In genomic region chr5:35907633-35908426, GRCm38 (mm10) we compare ENCODE assay signal across 9 mouse cellular contexts. TPM values are rescaled to one million over a fixed set of nuclear protein-coding genes. Genes with fewer than 3 reads are reported as not detected.
DNase-seq lines count a peak whose midpoint lies in the region; ATAC-seq lines count a peak whose summit lies in the region.
"Had no signal": no experiment of that assay in that cellular context is flagged by ENCODE, and none has a peak within 500 bp of the region (broad histone marks: within the 10 kb centered on the region; RNA-seq: fewer than 3 reads in every experiment).

No protein-coding gene starts in this region.

- H3K36me3 ChIP-seq in embryonic facial prominence, embryonic 15.5 days: no peaks in the 10 kb centered on the region
- H3K36me3 ChIP-seq in heart, embryonic 13.5 days: peaks cover 27% of the 10 kb centered on the region
- H3K36me3 ChIP-seq in kidney, embryonic 16.5 days (ENCODE audit: insufficient read depth, low read length): peaks cover 7% of the 10 kb centered on the region; the same call in 1 of the 2 replicates
- H3K36me3 ChIP-seq: liver, embryonic 13.5 days had no signal

- DNase-seq in 3134 (ENCODE audit: extremely low read depth, insufficient read length, low spot score): peak; percentile 87
- peak; percentile 91 for DNase-seq in adrenal gland, postnatal 14 days
- DNase-seq in lung, postnatal 10 days: peak; percentile 90
- DNase-seq in right cerebral cortex, postnatal 4 days: peak; percentile 35
- no peak for DNase-seq in c-Kit-positive CD71-positive TER-119-positive erythroid progenitor cells, embryonic 14.5 days (ENCODE audit: low spot score)
- DNase-seq: liver, embryonic 13.5 days had no signal

- H3K9ac ChIP-seq in embryonic facial prominence, embryonic 15.5 days: no peak overlapping the region
- peak overlapping the region; percentile 70 for H3K9ac ChIP-seq in heart, embryonic 13.5 days
- no peak overlapping the region for H3K9ac ChIP-seq in kidney, embryonic 16.5 days (replicated peaks; ENCODE audit: low read length)
- H3K9ac ChIP-seq: liver, embryonic 13.5 days had no signal

- H3K27me3 ChIP-seq in embryonic facial prominence, embryonic 15.5 days: no peaks in the 10 kb centered on the region
- no peaks in the 10 kb centered on the region for H3K27me3 ChIP-seq in heart, embryonic 13.5 days (replicated peaks)
- no peaks in the 10 kb centered on the region for H3K27me3 ChIP-seq in kidney, embryonic 16.5 days (ENCODE audit: insufficient read depth, low read length)
- H3K27me3 ChIP-seq: liver, embryonic 13.5 days had no signal

- no peaks in the 10 kb centered on the region for H3K9me3 ChIP-seq in embryonic facial prominence, embryonic 15.5 days (replicated peaks)
- H3K9me3 ChIP-seq in heart, embryonic 13.5 days: no peaks in the 10 kb centered on the region
- H3K9me3 ChIP-seq in kidney, embryonic 16.5 days (ENCODE audit: low read length): no peaks in the 10 kb centered on the region; the same call in 1 of the 2 replicates
- H3K9me3 ChIP-seq: liver, embryonic 13.5 days had no signal

- peaks cover 55% of the 10 kb centered on the region for H3K4me1 ChIP-seq in embryonic facial prominence, embryonic 15.5 days
- H3K4me1 ChIP-seq in heart, embryonic 13.5 days: peaks cover 79% of the 10 kb centered on the region
- peaks cover 65% of the 10 kb centered on the region for H3K4me1 ChIP-seq in kidney, embryonic 16.5 days (ENCODE audit: insufficient read depth, low read length)
- H3K4me1 ChIP-seq: liver, embryonic 13.5 days had no signal

- H3K4me2 ChIP-seq in embryonic facial prominence, embryonic 15.5 days (replicated peaks): 0 out of 2 replicates have a peak overlapping the region, but pooled peaks have one; percentile 3
- peak overlapping the region; percentile 53 for H3K4me2 ChIP-seq in heart, embryonic 13.5 days
- H3K4me2 ChIP-seq in kidney, embryonic 16.5 days (replicated peaks; ENCODE audit: low read depth, low read length): peak overlapping the region; percentile 38
- H3K4me2 ChIP-seq: liver, embryonic 13.5 days had no signal

- no peak overlapping the region for H3K4me3 ChIP-seq in embryonic facial prominence, embryonic 15.5 days (replicated peaks)
- H3K4me3 ChIP-seq in heart, embryonic 13.5 days: no peak overlapping the region
- H3K4me3 ChIP-seq in kidney, embryonic 16.5 days (ENCODE audit: low read length): no peak overlapping the region
- H3K4me3 ChIP-seq: liver, embryonic 13.5 days had no signal

- peak overlapping the region; percentile 80 for H3K27ac ChIP-seq in embryonic facial prominence, embryonic 15.5 days (replicated peaks)
- peak overlapping the region; percentile 90 for H3K27ac ChIP-seq in heart, embryonic 13.5 days (replicated peaks)
- H3K27ac ChIP-seq in kidney, embryonic 16.5 days (ENCODE audit: low read length): peak overlapping the region; percentile 87
- H3K27ac ChIP-seq: liver, embryonic 13.5 days had no signal

- 19% methylated on average over 15 of the region's 15 CpGs for WGBS in embryonic facial prominence, embryonic 15.5 days
- 24% methylated on average over 15 of the region's 15 CpGs for WGBS in heart, embryonic 13.5 days
- 6% methylated on average over 15 of the region's 15 CpGs for WGBS in kidney, embryonic 16.5 days

- ATAC-seq in embryonic facial prominence, embryonic 15.5 days (ENCODE audit: insufficient number of reproducible peaks, low FRiP score, low TSS enrichment, low read depth): peak; percentile 73
- peak; percentile 22; the same call in 1 of the 2 replicates for ATAC-seq in heart, embryonic 13.5 days (ENCODE audit: extremely low read depth, insufficient number of reproducible peaks, low FRiP score, low TSS enrichment)
- peak; percentile 94 for ATAC-seq in kidney, embryonic 16.5 days (ENCODE audit: low FRiP score, low TSS enrichment)

RNA-seq across cellular contexts. Expression of gene Afap1, which starts 14.7 kb away (rescaled TPM):
- 20.8 and 24.9 TPM in 2 replicates for total RNA-seq in adrenal gland, postnatal 14 days (2021)
- polyA plus RNA-seq in embryonic facial prominence, embryonic 15.5 days (2015; fragmentation: Nextera tagmentation; extraction: Ambion mirVana): 24.6 and 25.6 TPM in 2 replicates
- polyA plus RNA-seq in heart, embryonic 13.5 days (2015; fragmentation: Nextera tagmentation; extraction: Ambion mirVana): 24.9 and 26.9 TPM in 2 replicates
- polyA plus RNA-seq in kidney, embryonic 16.5 days (2015; fragmentation: Nextera tagmentation; extraction: Ambion mirVana): 22.8 and 28.1 TPM in 2 replicates

Comparison
In these comparisons a context has a peak if more than half of its experiments do, and no peak if none do; other contexts are left out.
1. ATAC-seq: peak in every context shown above with its lines; median percentile 94 in kidney, embryonic 16.5 days; 73 in embryonic facial prominence, embryonic 15.5 days; 22 in heart, embryonic 13.5 days.
2. H3K4me2 ChIP-seq: peak in every context shown above with its lines; median percentile 53 in heart, embryonic 13.5 days; 38 in kidney, embryonic 16.5 days; 3 in embryonic facial prominence, embryonic 15.5 days.